Mouse (Mus musculus): ENCODE measurements around the gene Rab3a. TPM values are rescaled to one million over a fixed set of nuclear protein-coding genes. Genes with fewer than 3 reads are reported as not detected.

Gene Rab3a
- polyA plus RNA-seq, 1 experiment from 2014 or later, result 519 TPM

Small RNA genes lying within 50 kb of the gene (microRNA-seq; reads per million reads assigned to microRNA genes)
- 0.81 reads per million for gene Mir7240

Other genes with a start within 250 kb of the Rab3a start
- 161 and 166 TPM in 2 replicates for gene Rex1bd, start 247.9 kb upstream of the Rab3a start, polyA plus RNA-seq (2014; fragmentation: Nextera tagmentation; extraction: Ambion mirVana)
- 622 and 778 TPM in 2 replicates for gene Uba52, start 243.9 kb upstream of the Rab3a start, polyA plus RNA-seq (2014; fragmentation: Nextera tagmentation; extraction: Ambion mirVana)
- 328 and 332 TPM in 2 replicates for gene Fkbp8, start 227.0 kb upstream of the Rab3a start, polyA plus RNA-seq (2014; fragmentation: Nextera tagmentation; extraction: Ambion mirVana)
- 45.4 and 46.5 TPM in 2 replicates for gene Kxd1, start 226.7 kb upstream of the Rab3a start, polyA plus RNA-seq (2014; fragmentation: Nextera tagmentation; extraction: Ambion mirVana)
- 14.8 and 15.1 TPM in 2 replicates for gene Ell, start 215.2 kb upstream of the Rab3a start, polyA plus RNA-seq (2014; fragmentation: Nextera tagmentation; extraction: Ambion mirVana)
- 86.8 and 96.6 TPM in 2 replicates for gene Isyna1, start 160.3 kb upstream of the Rab3a start, polyA plus RNA-seq (2014; fragmentation: Nextera tagmentation; extraction: Ambion mirVana)
- 165 and 173 TPM in 2 replicates for gene Ssbp4, start 145.8 kb upstream of the Rab3a start, polyA plus RNA-seq (2014; fragmentation: Nextera tagmentation; extraction: Ambion mirVana)
- 0.98 and 1.6 TPM in 2 replicates for gene Lrrc25, start 138.5 kb upstream of the Rab3a start, polyA plus RNA-seq (2014; fragmentation: Nextera tagmentation; extraction: Ambion mirVana)
- gene Gdf15, start 122.2 kb upstream of the Rab3a start, polyA plus RNA-seq (2014; fragmentation: Nextera tagmentation; extraction: Ambion mirVana), result 0.14 and 0.28 TPM in 2 replicates
- 74.0 and 89.3 TPM in 2 replicates for gene Pgpep1, start 94.3 kb upstream of the Rab3a start, polyA plus RNA-seq (2014; fragmentation: Nextera tagmentation; extraction: Ambion mirVana)
- 180 and 197 TPM in 2 replicates for gene Lsm4, start 81.4 kb upstream of the Rab3a start, polyA plus RNA-seq (2014; fragmentation: Nextera tagmentation; extraction: Ambion mirVana)
- 128 and 144 TPM in 2 replicates for gene Jund, start 55.7 kb upstream of the Rab3a start, polyA plus RNA-seq (2014; fragmentation: Nextera tagmentation; extraction: Ambion mirVana)
- 0.07 and 0.15 TPM in 2 replicates for gene Iqcn, start 51.2 kb upstream of the Rab3a start, polyA plus RNA-seq (2014; fragmentation: Nextera tagmentation; extraction: Ambion mirVana)
- not detected in 2 replicates for gene Gm3336, start 36.1 kb upstream of the Rab3a start, polyA plus RNA-seq (2014; fragmentation: Nextera tagmentation; extraction: Ambion mirVana)
- 0.21 and 0.32 TPM in 2 replicates for gene Pde4c, start 31.0 kb upstream of the Rab3a start, polyA plus RNA-seq (2014; fragmentation: Nextera tagmentation; extraction: Ambion mirVana)
- gene Mpv17l2, start 6.3 kb downstream of the Rab3a start, polyA plus RNA-seq (2014; fragmentation: Nextera tagmentation; extraction: Ambion mirVana), result 34.4 and 43.5 TPM in 2 replicates
- gene Pik3r2, start 22.0 kb downstream of the Rab3a start, polyA plus RNA-seq (2014; fragmentation: Nextera tagmentation; extraction: Ambion mirVana), result 83.0 and 84.6 TPM in 2 replicates
- 23.3 and 26.6 TPM in 2 replicates for gene Mast3, start 50.4 kb downstream of the Rab3a start, polyA plus RNA-seq (2014; fragmentation: Nextera tagmentation; extraction: Ambion mirVana)
- gene Il12rb1, start 53.8 kb downstream of the Rab3a start, polyA plus RNA-seq (2014; fragmentation: Nextera tagmentation; extraction: Ambion mirVana), result 0.09 TPM in 1 of 2 replicates, not detected in the other
- 7.2 and 8.7 TPM in 2 replicates for gene Arrdc2, start 85.0 kb downstream of the Rab3a start, polyA plus RNA-seq (2014; fragmentation: Nextera tagmentation; extraction: Ambion mirVana)
- 10.0 and 14.3 TPM in 2 replicates for gene Kcnn1, start 108.6 kb downstream of the Rab3a start, polyA plus RNA-seq (2014; fragmentation: Nextera tagmentation; extraction: Ambion mirVana)
- 155 and 158 TPM in 2 replicates for gene Ccdc124, start 119.3 kb downstream of the Rab3a start, polyA plus RNA-seq (2014; fragmentation: Nextera tagmentation; extraction: Ambion mirVana)
- gene Slc5a5, start 138.1 kb downstream of the Rab3a start, polyA plus RNA-seq (2014; fragmentation: Nextera tagmentation; extraction: Ambion mirVana), result 1.5 and 1.8 TPM in 2 replicates
- gene Rpl18a, start 142.7 kb downstream of the Rab3a start, polyA plus RNA-seq (2014; fragmentation: Nextera tagmentation; extraction: Ambion mirVana), result 2,214 and 2,704 TPM in 2 replicates
- gene Map1s, start 151.3 kb downstream of the Rab3a start, polyA plus RNA-seq (2014; fragmentation: Nextera tagmentation; extraction: Ambion mirVana), result 49.6 and 51.4 TPM in 2 replicates

Measured in hindbrain, embryonic 14.5 days (tissue).